ENCODE assay signal across 19 mouse cellular contexts in the genomic region with DNA sequence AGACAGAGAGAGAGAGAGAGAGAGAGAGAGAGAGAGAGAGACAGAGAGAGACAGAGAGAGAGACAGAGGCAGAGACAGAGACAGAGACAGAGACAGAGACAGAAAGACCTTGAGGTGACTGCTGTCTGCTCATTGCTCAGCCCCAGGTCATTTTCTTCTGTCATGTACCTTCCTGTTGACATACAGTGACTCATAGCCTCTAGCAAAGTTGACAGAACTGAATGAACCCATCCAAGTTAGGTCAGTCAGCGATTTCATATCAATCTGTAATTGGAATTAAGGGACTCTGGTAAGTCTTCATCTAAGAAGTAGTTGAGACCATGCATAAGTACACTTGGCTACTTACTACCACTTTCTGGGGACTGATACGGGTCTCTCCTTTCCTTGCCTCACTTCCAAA.
"Had no signal": no experiment of that assay in that cellular context is flagged by ENCODE, and none has a peak within 500 bp of the region (broad histone marks: within the 10 kb centered on the region; RNA-seq: fewer than 3 reads in every experiment).

No protein-coding gene starts in this region.

- ATAC-seq: lung, postnatal 0 days had no signal

- H3K9me3 ChIP-seq: lung, embryonic 15.5 days; megakaryocyte, embryonic 14.5 days; midbrain, embryonic 12.5 days; neural tube, embryonic 12.5 days had no signal

- H3K9ac ChIP-seq: liver, embryonic 14.5 days; lung, embryonic 15.5 days; midbrain, embryonic 12.5 days; neural tube, embryonic 12.5 days had no signal

- H3K4me2 ChIP-seq: lung, embryonic 15.5 days; midbrain, embryonic 12.5 days; neural tube, embryonic 12.5 days had no signal

- H3K36me3 ChIP-seq: lung, embryonic 15.5 days; midbrain, embryonic 12.5 days; neural tube, embryonic 12.5 days had no signal

- H3K27me3 ChIP-seq: lung, embryonic 15.5 days; midbrain, embryonic 12.5 days; neural tube, embryonic 12.5 days had no signal

- H3K27ac ChIP-seq: liver, embryonic 14.5 days; lung, embryonic 15.5 days; macrophage; midbrain, embryonic 12.5 days; neural tube, embryonic 12.5 days had no signal

- H3K4me3 ChIP-seq: lung, embryonic 15.5 days; megakaryocyte, embryonic 14.5 days; midbrain, embryonic 12.5 days; neural tube, embryonic 12.5 days had no signal

- H3K4me1 ChIP-seq: megakaryocyte, embryonic 14.5 days; midbrain, embryonic 12.5 days; neural tube, embryonic 12.5 days had no signal

- DNase-seq: lung, adult 2 months; lung, postnatal 14 days; lung, postnatal 36 days; midbrain, embryonic 14.5 days; retina, postnatal 1 day; right cerebral cortex, adult 18-20 months; right cerebral cortex, postnatal 25 days; right cerebral cortex, postnatal 4 days; spleen, adult 18-20 months; thymus, adult 2 months; thymus, postnatal 25 days; thymus, postnatal 4 days had no signal
